Mouse (Mus musculus) brain, embryonic 14.5 days (tissue): ENCODE data around the gene Stk38.

Experiments used
- CTCF ChIP-seq: fragments of 200-500 bp; IDR thresholded peaks from 2 replicates; pipeline ENCODE4 v1.5.1; 2012; ENCODE audit warnings: inconsistent platforms, mild to moderate bottlenecking, moderate library complexity, borderline replicate concordance; ENCODE audit not compliant: insufficient read depth, insufficient read length; ENCODE audit errors: extremely low read depth
- POLR2A ChIP-seq: fragments of 200-500 bp; IDR thresholded peaks from 2 replicates; pipeline ENCODE4 v1.6.1; 2012; ENCODE audit warnings: mild to moderate bottlenecking, inconsistent platforms, borderline replicate concordance; ENCODE audit not compliant: poor library complexity, insufficient read depth, insufficient read length, severe bottlenecking; ENCODE audit errors: extremely low read depth

DNA sequence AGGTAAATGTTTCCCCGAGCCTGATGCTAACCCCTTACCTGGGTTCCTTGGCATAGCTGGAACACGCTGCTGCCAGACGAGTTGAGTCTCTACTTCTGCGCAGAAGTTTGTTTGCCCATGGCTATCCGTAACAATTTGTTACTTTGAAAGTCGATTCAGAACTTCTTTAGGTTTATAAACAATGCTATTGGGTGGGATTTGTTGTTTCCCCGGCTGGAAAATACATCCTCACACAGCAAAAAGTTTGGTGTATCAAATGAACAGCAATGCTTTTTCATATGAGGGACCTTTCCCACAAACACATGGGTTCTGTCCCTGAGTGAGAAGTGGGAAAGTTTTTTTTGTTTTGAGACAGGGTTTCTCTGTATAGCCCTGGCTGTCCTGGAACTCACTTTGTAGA lies 64.1 kb downstream of the Stk38 start, which contains the start of gene Pxt1:
- TF ChIP-seq CTCF (no peak), POLR2A (no peak)
